8 mouse cellular contexts compared by ENCODE assay signal in genomic region chr16:27387634-27388611, GRCm38 (mm10). TPM values are rescaled to one million over a fixed set of nuclear protein-coding genes. Genes with fewer than 3 reads are reported as not detected.
A peak's percentile ranks its signal among the peaks of the same experiment; 100 is the strongest.
DNase-seq lines count a peak whose midpoint lies in the region; ATAC-seq and TF ChIP-seq lines count a peak whose summit lies in the region.

No protein-coding gene starts in this region.

- TF ChIP-seq CTCF in hindbrain, postnatal 0 days (IDR thresholded peaks at IDR 0.05; ENCODE audit: low read depth) = no peak

- peak overlapping the region; percentile 87 for H3K4me3 ChIP-seq in embryonic facial prominence, embryonic 12.5 days
- peak overlapping the region; percentile 98 for H3K4me3 ChIP-seq in hindbrain, postnatal 0 days (ENCODE audit: low read length)
- peak overlapping the region; percentile 75 for H3K4me3 ChIP-seq in liver, embryonic 13.5 days (replicated peaks)

- WGBS in embryonic facial prominence, embryonic 12.5 days = 60% methylated on average over 12 of the region's 12 CpGs
- 43% methylated on average over 12 of the region's 12 CpGs for WGBS in hindbrain, postnatal 0 days
- WGBS in liver, embryonic 13.5 days (ENCODE audit: insufficient replicate concordance) = 21% methylated on average over 12 of the region's 12 CpGs

- DNase-seq in layer of hippocampus, postnatal 10 days (ENCODE audit: low spot score in 2 of 2) = peak; percentile 12 to 23
- no peak for DNase-seq in layer of hippocampus, postnatal 25 days (ENCODE audit: extremely low spot score in 1 of 2, low spot score in 1 of 2)
- peak; percentile 17 for DNase-seq in hindbrain, postnatal 0 days (ENCODE audit: low spot score)
- peak; percentile 0 for DNase-seq in liver, embryonic 13.5 days
- DNase-seq in naive thymus-derived CD4-positive, alpha-beta T cell, adult 2 months (ENCODE audit: low read depth) = peak; percentile 38
- no peak for DNase-seq in left cerebral cortex, adult 18-20 months (ENCODE audit: low spot score in 2 of 2)
- no peak for DNase-seq in thymus, postnatal 14 days

- peak overlapping the region; percentile 64 for H3K4me2 ChIP-seq in embryonic facial prominence, embryonic 12.5 days (replicated peaks)
- peak overlapping the region; percentile 78 for H3K4me2 ChIP-seq in hindbrain, postnatal 0 days (ENCODE audit: low read depth, low read length)
- peak overlapping the region; percentile 76 for H3K4me2 ChIP-seq in liver, embryonic 13.5 days

- H3K9ac ChIP-seq in embryonic facial prominence, embryonic 12.5 days = peak overlapping the region; percentile 95; the same call in 1 of the 2 replicates
- H3K9ac ChIP-seq in hindbrain, postnatal 0 days (replicated peaks; ENCODE audit: low read length) = peak overlapping the region; percentile 98; the same call in 1 of the 2 replicates
- H3K9ac ChIP-seq in liver, embryonic 13.5 days = peak overlapping the region; percentile 86; the same call in 1 of the 2 replicates

- no peak overlapping the region; the same call in 1 of the 2 replicates for H3K27ac ChIP-seq in embryonic facial prominence, embryonic 12.5 days
- H3K27ac ChIP-seq in hindbrain, postnatal 0 days = peak overlapping the region; percentile 99; the same call in 1 of the 2 replicates
- H3K27ac ChIP-seq in liver, embryonic 13.5 days = peak overlapping the region; percentile 31

- no peaks in the 10 kb centered on the region for H3K27me3 ChIP-seq in embryonic facial prominence, embryonic 12.5 days
- no peaks in the 10 kb centered on the region for H3K27me3 ChIP-seq in hindbrain, postnatal 0 days (ENCODE audit: insufficient read depth, low read length)
- no peaks in the 10 kb centered on the region for H3K27me3 ChIP-seq in liver, embryonic 13.5 days

- H3K4me1 ChIP-seq in embryonic facial prominence, embryonic 12.5 days = peaks cover 18% of the 10 kb centered on the region
- peaks cover 10% of the 10 kb centered on the region; the same call in 1 of the 2 replicates for H3K4me1 ChIP-seq in hindbrain, postnatal 0 days (ENCODE audit: insufficient read depth, low read length)
- H3K4me1 ChIP-seq in liver, embryonic 13.5 days (replicated peaks) = peaks cover 30% of the 10 kb centered on the region

- H3K36me3 ChIP-seq in embryonic facial prominence, embryonic 12.5 days = no peaks in the 10 kb centered on the region
- no peaks in the 10 kb centered on the region for H3K36me3 ChIP-seq in hindbrain, postnatal 0 days (ENCODE audit: insufficient read depth, low read length)
- H3K36me3 ChIP-seq in liver, embryonic 13.5 days = no peaks in the 10 kb centered on the region

- ATAC-seq in embryonic facial prominence, embryonic 12.5 days (ENCODE audit: insufficient number of reproducible peaks, insufficient read depth, low FRiP score, low TSS enrichment) = no peak
- no peak; the same call in 1 of the 2 replicates for ATAC-seq in hindbrain, postnatal 0 days
- ATAC-seq in liver, embryonic 13.5 days (ENCODE audit: low read depth) = peak; percentile 16

- H3K9me3 ChIP-seq in embryonic facial prominence, embryonic 12.5 days = no peaks in the 10 kb centered on the region
- H3K9me3 ChIP-seq in hindbrain, postnatal 0 days (ENCODE audit: low read length) = no peaks in the 10 kb centered on the region
- no peaks in the 10 kb centered on the region for H3K9me3 ChIP-seq in liver, embryonic 13.5 days (replicated peaks)

RNA-seq across cellular contexts. Expression of gene Ccdc50, which starts 0.7 kb away (rescaled TPM):
- total RNA-seq in layer of hippocampus, postnatal 10 days (2021) = 10 to 100 TPM; 81.1 to 94.3 TPM
- total RNA-seq in layer of hippocampus, postnatal 25 days (2021) = 10 to 100 TPM; 48.2 to 51.8 TPM
- polyA plus RNA-seq in embryonic facial prominence, embryonic 12.5 days (2016; fragmentation: Nextera tagmentation; extraction: Ambion mirVana) = 49.7 and 50.4 TPM in 2 replicates
- total RNA-seq in hindbrain, postnatal 0 days (2014; rRNA removed) = 48.9 and 51.9 TPM in 2 replicates
- 30.9 and 34.1 TPM in 2 replicates for polyA plus RNA-seq in hindbrain, postnatal 0 days (2015; fragmentation: Nextera tagmentation; extraction: Ambion mirVana)
- 16.1 and 21.3 TPM in 2 replicates for polyA plus RNA-seq in liver, embryonic 13.5 days (2015; fragmentation: Nextera tagmentation; extraction: Ambion mirVana)
- total RNA-seq in left cerebral cortex, adult 18-20 months (2021) = 10 to 100 TPM; 54.2 to 58.8 TPM

RNA-seq across cellular contexts. Expression of gene Uts2b, which starts 17.9 kb away (rescaled TPM):
- not detected for total RNA-seq in layer of hippocampus, postnatal 10 days (2021)
- not detected for total RNA-seq in layer of hippocampus, postnatal 25 days (2021)
- 0.27 TPM in 1 of 2 replicates, not detected in the other for polyA plus RNA-seq in embryonic facial prominence, embryonic 12.5 days (2016; fragmentation: Nextera tagmentation; extraction: Ambion mirVana)
- total RNA-seq in hindbrain, postnatal 0 days (2014; rRNA removed) = 2.0 and 3.8 TPM in 2 replicates
- polyA plus RNA-seq in hindbrain, postnatal 0 days (2015; fragmentation: Nextera tagmentation; extraction: Ambion mirVana) = 7.4 and 8.8 TPM in 2 replicates
- not detected in 2 replicates for polyA plus RNA-seq in liver, embryonic 13.5 days (2015; fragmentation: Nextera tagmentation; extraction: Ambion mirVana)
- total RNA-seq in left cerebral cortex, adult 18-20 months (2021) = not detected

Comparison
In these comparisons a context has a peak if more than half of its experiments do, and no peak if none do; other contexts are left out.
1. DNase-seq: peak in layer of hippocampus, postnatal 10 days (2 of 2), hindbrain, postnatal 0 days (single experiment), liver, embryonic 13.5 days (single experiment) and naive thymus-derived CD4-positive, alpha-beta T cell, adult 2 months (single experiment); none in layer of hippocampus, postnatal 25 days (0 of 2), left cerebral cortex, adult 18-20 months (0 of 2) and thymus, postnatal 14 days (single experiment).
2. Peak in every context shown above with its lines, with median percentiles within 50 percentile points of each other: H3K4me2 ChIP-seq, H3K4me3 ChIP-seq and H3K9ac ChIP-seq.